Comparison of ENCODE assay signal across 13 mouse cellular contexts in the genomic region with DNA sequence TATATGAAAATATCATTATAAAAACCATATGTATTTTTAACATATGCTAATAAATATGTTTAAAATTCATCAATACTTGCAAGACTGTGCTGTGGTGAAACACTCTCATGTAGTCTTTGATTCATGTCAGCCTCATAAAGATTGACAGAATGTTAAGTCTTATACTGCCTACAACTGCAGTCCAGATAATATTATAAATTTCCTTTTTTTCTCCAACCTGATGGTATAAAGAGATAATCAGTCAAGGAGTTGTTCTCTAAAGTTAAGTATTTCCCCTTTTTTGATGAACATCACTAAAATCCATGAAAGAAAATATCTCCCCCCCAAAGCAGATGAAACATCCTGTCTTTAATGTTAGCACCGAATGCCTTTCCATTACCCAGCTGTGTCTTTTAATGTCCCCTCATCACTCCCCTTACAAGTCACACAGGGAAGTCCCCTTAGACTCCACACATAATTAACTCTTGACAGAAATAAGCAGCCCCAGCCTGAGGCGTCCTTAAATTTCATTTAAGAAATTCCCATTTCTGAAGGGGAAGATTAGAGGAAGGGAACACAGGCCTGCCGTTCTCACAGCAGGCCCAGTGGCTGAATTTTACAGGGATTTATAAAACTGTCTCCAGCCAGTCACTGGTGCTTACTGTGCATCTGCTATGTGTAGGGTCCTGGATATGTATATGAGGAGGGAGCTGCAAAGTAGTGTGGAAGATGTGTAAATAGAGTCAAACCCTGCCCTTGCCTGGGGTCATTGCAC.
DNase-seq lines count a peak whose midpoint lies in the region; ATAC-seq lines count a peak whose summit lies in the region.
"Had no signal": no experiment of that assay in that cellular context is flagged by ENCODE, and none has a peak within 500 bp of the region (broad histone marks: within the 10 kb centered on the region; RNA-seq: fewer than 3 reads in every experiment).

No protein-coding gene starts in this region.

- 0 out of 2 replicates have a peak, but pooled peaks cover 5% of the 10 kb centered on the region for H3K4me1 ChIP-seq in kidney, embryonic 16.5 days (ENCODE audit: insufficient read depth, low read length)
- H3K4me1 ChIP-seq in hindbrain, embryonic 12.5 days, result peaks cover 9% of the 10 kb centered on the region
- no peaks in the 10 kb centered on the region for H3K4me1 ChIP-seq in midbrain, embryonic 15.5 days

- H3K27ac ChIP-seq in kidney, embryonic 16.5 days (ENCODE audit: low read length), result no peak overlapping the region
- H3K27ac ChIP-seq in hindbrain, embryonic 12.5 days, result peak overlapping the region; percentile 35; the same call in 1 of the 2 replicates
- no peak overlapping the region for H3K27ac ChIP-seq in midbrain, embryonic 15.5 days
- H3K27ac ChIP-seq: liver, embryonic 12.5 days; stomach, postnatal 0 days had no signal

- no peaks in the 10 kb centered on the region for H3K36me3 ChIP-seq in kidney, embryonic 16.5 days (ENCODE audit: insufficient read depth, low read length)
- H3K36me3 ChIP-seq in hindbrain, embryonic 12.5 days, result no peaks in the 10 kb centered on the region
- H3K36me3 ChIP-seq in midbrain, embryonic 15.5 days (replicated peaks), result no peaks in the 10 kb centered on the region
- H3K36me3 ChIP-seq: liver, embryonic 12.5 days had no signal

- H3K27me3 ChIP-seq in kidney, embryonic 16.5 days (ENCODE audit: insufficient read depth, low read length), result no peaks in the 10 kb centered on the region; the same call in 1 of the 2 replicates
- no peaks in the 10 kb centered on the region for H3K27me3 ChIP-seq in hindbrain, embryonic 12.5 days
- H3K27me3 ChIP-seq in midbrain, embryonic 15.5 days (replicated peaks), result no peaks in the 10 kb centered on the region
- H3K27me3 ChIP-seq: liver, embryonic 12.5 days; megakaryocyte, embryonic 14.5 days had no signal

- no peak overlapping the region for H3K4me3 ChIP-seq in kidney, embryonic 16.5 days (ENCODE audit: low read length)
- no peak overlapping the region for H3K4me3 ChIP-seq in hindbrain, embryonic 12.5 days
- no peak overlapping the region for H3K4me3 ChIP-seq in midbrain, embryonic 15.5 days
- H3K4me3 ChIP-seq: liver, embryonic 12.5 days; megakaryocyte, embryonic 14.5 days had no signal

- peak; percentile 32 for ATAC-seq in kidney, embryonic 16.5 days (ENCODE audit: low FRiP score, low TSS enrichment)
- ATAC-seq in hindbrain, embryonic 12.5 days (ENCODE audit: low FRiP score), result peak; percentile 71
- peak; percentile 50 for ATAC-seq in midbrain, embryonic 15.5 days (replicated peaks)
- ATAC-seq: liver, embryonic 12.5 days had no signal

- no peaks in the 10 kb centered on the region for H3K9me3 ChIP-seq in kidney, embryonic 16.5 days (ENCODE audit: low read length)
- H3K9me3 ChIP-seq in hindbrain, embryonic 12.5 days (replicated peaks), result no peaks in the 10 kb centered on the region
- no peaks in the 10 kb centered on the region for H3K9me3 ChIP-seq in midbrain, embryonic 15.5 days
- H3K9me3 ChIP-seq: liver, embryonic 12.5 days; megakaryocyte, embryonic 14.5 days had no signal

- no peak for DNase-seq in kidney, postnatal 25 days
- DNase-seq in ZHBTc4 (ENCODE audit: low read depth, low spot score), result peak; percentile 18
- DNase-seq in liver, result no peak
- no peak for DNase-seq in yolk sac, embryonic 10.5 days (ENCODE audit: low spot score)
- DNase-seq: cerebellum, adult 11-12 months; heart, adult 18-20 months; kidney, postnatal 4 days had no signal

- no peak overlapping the region for H3K4me2 ChIP-seq in kidney, embryonic 16.5 days (replicated peaks; ENCODE audit: low read depth, low read length)
- no peak overlapping the region for H3K4me2 ChIP-seq in hindbrain, embryonic 12.5 days (replicated peaks)
- no peak overlapping the region for H3K4me2 ChIP-seq in midbrain, embryonic 15.5 days
- H3K4me2 ChIP-seq: liver, embryonic 12.5 days had no signal

- WGBS in kidney, embryonic 16.5 days, result 16% methylated on average over 3 of the region's 3 CpGs
- 10% methylated on average over 3 of the region's 3 CpGs for WGBS in hindbrain, embryonic 12.5 days
- WGBS in midbrain, embryonic 15.5 days, result 18% methylated on average over 3 of the region's 3 CpGs

- H3K9ac ChIP-seq in kidney, embryonic 16.5 days (replicated peaks; ENCODE audit: low read length), result no peak overlapping the region
- H3K9ac ChIP-seq in hindbrain, embryonic 12.5 days, result no peak overlapping the region
- no peak overlapping the region for H3K9ac ChIP-seq in midbrain, embryonic 15.5 days
- H3K9ac ChIP-seq: liver, embryonic 12.5 days had no signal
